Mouse (Mus musculus) right cerebral cortex, postnatal 36 days (tissue): ENCODE data around the gene Abcc12.

Experiments used
- DNase-seq, 2 experiments: peaks; one replicate each; pipeline ENCODE4 v3.0.0; 2022; ENCODE audit warnings: low spot score in 2 of 2, mixed read lengths in 1 of 2

Gene Abcc12

DNA sequence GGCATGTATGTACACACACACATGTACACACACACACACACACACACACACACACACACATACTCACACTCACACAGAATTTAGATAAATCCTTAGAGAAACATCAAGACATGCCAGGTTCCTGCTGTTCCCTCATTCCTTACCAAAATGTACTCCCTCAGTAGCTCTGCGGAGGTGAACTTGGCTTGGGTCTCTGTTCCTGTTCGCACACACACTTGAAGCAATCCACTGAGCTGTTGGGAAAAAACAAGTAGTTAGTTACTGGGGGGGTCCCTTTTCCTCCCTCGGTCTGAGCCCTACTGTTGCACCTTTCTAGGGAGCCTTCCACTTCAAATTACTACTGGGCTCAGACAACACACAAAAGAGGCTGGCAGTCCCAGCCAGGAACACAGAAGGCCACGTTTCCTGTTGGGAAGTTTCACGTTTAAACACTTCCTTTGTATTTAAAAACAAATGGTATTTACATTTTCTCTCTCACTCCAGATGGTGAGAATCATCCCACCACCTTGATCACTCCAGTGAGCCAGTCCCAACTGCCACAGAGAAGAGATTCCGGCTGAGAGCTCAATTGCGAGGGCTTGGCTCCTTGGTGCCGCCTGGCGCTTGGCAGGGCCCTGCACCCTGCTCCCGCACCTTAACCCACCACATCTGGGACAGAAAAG, 68.2 kb downstream of the Abcc12 start:
- DNase-seq = peak in 1 of 2 experiments; percentile 14

DNA sequence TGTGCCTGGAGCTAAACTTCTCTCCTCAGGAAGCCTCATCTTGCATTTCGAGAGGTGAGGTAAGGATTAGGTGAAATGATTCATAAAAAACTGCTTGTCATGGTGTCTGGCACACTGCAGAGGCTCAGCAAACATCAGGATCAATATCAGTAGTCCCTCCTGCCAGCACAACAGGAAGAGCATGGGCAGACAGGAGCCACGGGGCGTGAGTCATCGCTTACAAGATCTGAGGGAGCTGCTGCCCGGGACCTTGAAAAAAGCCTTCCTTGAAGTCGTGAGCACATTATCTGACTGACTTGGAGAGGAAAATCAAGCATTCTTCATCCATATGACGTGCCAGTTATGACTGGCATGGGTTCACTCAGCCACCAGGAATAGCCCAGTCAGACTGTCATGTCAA, 79.1 kb downstream of the Abcc12 start:
- no peak for DNase-seq

DNA sequence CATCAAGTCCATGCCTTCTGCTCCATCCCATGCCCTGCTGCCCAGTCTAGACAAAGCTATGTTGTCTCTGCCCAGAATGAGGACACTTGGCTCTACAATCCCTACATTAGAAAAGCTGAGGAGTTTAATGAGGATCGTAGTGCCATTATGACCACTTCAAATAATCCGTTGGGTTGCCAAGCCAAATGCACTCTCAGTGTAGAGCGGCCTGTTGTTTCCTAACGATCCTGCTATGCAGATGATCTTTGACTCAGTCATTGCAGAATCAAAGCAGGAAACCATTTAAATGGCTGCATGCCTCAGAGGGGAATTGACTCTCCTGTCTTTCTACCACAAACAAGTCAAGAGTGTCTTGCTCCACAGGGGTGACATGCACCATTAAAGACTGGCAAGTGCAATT, 85.4 kb downstream of the Abcc12 start:
- no peak for DNase-seq

DNA sequence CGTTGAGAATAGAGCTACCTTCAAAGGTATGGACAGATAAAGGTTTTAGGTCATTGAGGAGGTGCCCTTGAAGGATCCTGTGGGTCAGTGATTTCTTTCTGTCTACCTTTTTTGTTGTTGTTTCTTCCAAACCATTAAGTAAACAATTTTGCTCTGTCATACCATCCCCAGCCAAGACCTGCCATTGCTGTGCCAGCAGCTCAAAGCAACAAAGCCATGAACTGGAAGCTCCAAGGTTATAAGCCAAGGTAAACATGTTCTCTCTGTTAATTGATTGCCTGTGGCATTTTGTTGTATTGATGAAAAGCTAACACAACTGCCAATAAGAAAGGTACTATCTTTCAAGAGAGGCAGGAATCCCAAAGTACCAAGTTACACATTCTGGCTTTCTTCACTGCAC, 86.6 kb downstream of the Abcc12 start:
- DNase-seq = no peak

DNA sequence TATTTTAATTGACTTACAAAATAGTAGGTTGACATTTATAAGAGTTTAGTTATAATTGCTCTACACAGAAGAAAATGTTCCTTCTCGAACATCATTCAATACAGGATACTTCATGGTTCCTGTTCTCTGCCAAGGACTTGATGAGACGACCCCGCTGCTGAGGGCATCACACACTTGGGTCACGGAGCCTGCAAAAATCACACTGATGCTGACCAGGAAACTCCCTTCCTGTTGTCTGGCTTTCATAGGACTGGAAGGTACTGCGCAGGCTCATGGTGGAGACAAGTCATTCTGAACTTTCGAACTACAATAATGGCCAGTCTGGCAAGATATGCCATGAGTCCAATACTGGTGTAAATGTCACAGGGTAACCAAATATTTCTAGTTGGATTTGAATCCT, 95.1 kb downstream of the Abcc12 start:
- no peak for DNase-seq

DNA sequence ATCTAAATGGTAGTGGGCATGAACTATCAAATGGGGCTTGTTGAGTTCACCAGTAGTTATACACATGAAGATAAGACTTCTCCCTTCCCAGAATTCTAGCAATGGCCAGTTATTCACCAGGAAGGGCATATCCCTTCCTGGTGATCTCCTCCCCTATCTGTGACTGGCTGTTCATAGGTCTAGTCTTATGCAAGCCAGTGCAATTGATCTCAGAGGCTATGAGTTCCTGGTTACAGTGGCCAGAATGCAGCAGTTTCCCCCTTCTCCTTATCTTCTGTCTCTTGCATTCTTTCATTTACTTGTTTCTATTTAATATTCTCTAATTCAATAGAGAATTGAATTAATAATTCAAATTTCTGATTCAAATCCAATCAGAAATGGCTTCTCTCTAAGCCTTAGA, 96.2 kb downstream of the Abcc12 start:
- no peak for DNase-seq

DNA sequence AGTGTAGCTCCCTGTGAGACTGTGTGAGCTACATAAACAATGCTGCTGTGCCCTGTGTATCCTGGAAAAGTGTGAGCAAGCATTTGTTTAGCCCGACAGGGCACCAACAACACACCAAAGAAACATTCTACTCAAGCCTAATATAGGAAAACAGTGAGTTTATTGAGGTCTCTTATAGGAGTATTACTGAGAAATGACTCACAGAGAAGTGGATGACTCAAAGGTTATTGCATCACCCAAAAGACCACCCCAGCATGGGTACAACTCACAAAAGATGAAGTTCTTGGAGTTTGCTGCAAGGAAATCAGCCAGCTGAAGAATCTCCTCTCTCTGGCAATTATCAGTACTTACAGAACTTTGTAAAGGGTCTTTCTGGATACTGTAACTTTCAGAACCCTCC, 98.4 kb downstream of the Abcc12 start:
- no peak for DNase-seq

DNA sequence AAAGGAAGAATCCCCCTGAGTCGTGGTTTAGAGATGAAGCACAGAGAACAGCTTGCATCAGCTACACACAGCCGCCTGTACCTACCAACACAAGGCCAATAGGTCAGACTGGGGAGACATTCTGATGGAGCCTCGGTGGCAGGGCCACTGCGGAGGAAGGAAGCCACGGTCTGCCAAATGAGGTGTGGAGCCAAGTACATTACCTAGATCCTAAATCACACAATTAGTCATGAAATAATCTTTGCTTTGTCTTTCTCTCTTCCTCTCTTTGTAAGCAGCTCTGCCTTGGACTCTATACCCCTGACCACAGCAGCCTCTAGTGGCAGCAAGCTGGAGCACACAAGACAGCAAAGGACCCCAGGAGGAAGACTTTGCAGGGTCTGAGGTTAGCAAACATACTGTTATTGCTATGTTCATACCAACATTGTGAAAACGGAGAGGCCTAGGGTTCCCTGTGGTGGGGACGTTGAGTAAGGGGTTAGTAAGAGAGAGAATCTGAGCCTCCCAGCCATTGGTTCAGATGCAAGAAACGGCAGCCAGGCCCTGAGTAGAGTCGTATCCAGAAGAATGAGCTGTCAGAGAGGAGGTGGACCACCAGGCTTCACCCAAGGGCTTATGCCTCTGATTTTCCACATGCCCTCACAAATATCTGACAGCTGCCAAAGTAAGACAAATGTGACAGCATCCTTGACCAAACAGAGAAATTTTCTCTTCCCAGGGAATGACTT, 104.6 kb downstream of the Abcc12 start:
- DNase-seq = peak in 1 of 2 experiments; percentile 36

DNA sequence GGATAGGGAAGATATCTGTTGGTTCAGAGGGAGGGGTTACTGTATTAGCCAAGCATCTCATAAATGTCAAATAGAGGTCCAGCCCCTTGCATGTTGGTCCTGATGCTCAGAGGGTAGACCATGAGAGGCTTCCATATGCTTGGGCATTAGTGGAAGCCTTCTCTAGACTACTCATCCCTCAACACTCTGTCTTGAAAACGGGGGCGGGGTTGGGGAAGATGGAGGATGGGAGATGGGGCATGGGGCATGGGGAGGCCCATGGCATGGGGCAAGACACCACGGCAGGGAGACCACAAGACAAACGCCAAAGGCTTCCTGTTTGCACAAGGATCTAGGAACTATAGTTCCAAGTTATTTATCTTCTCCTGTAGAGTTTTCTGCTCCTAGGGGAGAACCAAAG, 106.0 kb downstream of the Abcc12 start:
- no peak for DNase-seq

DNA sequence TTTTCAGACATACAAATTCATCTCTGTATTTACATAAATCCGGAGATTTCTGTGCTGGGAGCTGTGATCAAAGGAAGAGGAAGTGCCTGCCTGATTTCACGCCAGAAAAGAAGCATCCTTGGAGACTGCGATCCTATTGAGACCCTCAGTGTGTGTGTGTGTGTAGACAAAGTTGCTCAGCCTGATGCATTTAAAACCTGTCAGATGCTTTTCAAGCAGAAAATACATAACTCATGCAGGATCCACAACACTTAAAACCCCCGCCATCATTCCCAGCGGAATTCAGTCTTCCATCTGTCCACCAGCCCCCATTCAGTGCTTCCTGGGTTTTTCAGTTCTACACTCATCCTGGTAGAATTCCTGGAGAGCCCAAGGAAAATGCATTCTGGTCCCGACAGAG, 107.4 kb downstream of the Abcc12 start:
- no peak for DNase-seq

DNA sequence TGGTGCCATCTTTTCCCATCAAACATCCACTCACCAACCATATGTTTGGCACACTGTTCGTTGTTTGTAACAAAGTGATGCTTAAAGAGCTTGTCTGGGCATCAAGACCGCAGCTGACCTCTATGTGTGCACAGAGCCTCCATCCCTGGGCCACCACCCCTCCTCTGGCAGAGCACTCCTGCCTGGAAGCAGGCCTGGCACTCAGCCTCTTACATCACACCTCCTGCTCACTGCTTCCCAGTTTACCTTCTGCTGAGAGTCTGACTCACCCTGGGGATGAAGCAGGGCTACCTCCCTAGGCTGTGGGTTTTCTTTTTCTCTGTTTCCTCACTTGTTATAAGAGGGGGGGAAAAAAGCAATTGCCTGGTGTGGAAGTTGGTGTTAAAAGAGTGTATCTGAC, 109.8 kb downstream of the Abcc12 start:
- DNase-seq = peak; percentile 44 to 46

DNA sequence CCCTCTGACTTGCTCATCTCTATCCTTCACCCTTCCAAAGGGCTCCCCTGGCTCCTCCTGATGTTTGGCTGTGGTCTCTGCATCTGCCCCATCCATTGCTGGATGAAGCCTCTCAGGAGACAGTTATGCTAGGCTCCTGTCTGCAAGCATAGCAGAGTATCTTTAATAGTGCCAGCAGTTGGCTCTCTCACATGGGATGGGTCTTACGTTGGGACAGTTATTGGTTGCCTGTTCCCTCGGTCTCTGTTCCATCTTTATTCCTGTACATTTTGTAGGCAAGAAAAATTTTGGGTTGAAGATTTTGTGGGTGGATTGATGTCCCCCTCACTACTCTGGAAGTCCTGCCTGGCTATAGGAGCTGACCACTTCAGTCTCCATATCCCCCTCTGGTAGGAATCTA, 117.3 kb downstream of the Abcc12 start:
- DNase-seq = no peak

DNA sequence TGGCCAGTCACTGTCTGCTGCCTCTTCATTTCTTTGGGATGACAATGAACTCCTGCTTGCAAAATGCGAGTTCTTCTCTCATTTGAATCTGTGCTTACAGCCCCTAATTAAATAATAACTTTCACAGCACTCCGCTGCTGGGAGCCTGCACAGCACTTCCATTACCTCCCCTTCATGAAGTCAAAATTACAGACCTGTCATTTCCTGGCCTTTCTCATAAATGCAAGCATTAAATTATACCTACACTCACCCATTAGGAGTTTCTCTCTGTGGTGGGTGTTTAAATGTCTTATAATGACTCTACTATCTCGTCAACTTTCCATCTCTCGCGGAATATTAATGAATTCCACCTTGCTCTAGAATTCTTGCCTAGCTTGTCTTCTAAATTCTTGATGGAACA, 120.1 kb downstream of the Abcc12 start:
- DNase-seq = no peak

DNA sequence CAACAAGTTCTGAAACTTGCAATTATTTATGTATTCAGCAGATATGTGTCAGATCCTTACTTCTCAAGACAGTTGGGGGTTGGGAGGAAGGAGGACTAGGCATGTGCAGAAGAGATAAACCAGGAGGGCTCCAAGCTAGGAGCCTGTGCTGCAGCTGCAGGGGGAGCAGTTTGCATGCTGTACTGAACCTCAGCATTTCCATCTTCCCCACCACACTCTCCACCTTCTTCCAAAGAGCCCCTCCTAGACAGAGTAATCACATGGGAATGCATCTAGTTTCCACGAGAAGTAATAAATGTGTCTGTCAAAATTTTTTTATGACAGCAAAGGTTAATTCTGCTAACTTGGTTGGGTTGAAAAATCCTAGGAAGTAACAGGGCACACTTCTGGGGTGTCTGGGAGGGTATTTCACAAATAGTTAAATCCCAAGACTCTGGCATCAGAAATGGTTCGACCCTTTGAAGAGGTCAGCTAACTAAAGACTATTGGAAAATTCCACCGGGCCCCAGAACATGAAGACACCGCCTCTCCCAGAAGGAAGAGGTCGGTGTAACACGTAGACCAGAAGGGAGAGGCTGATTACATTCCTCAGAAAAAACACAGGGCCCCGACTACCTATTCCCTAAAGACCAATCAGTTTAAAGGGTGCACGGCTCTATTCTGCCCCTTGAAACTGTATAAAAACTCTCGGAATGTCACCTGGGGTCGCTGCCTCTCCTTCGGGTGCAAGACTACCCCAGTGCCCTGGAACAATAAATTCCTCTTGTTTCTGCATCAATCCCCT, 126.6 kb downstream of the Abcc12 start:
- no peak for DNase-seq

DNA sequence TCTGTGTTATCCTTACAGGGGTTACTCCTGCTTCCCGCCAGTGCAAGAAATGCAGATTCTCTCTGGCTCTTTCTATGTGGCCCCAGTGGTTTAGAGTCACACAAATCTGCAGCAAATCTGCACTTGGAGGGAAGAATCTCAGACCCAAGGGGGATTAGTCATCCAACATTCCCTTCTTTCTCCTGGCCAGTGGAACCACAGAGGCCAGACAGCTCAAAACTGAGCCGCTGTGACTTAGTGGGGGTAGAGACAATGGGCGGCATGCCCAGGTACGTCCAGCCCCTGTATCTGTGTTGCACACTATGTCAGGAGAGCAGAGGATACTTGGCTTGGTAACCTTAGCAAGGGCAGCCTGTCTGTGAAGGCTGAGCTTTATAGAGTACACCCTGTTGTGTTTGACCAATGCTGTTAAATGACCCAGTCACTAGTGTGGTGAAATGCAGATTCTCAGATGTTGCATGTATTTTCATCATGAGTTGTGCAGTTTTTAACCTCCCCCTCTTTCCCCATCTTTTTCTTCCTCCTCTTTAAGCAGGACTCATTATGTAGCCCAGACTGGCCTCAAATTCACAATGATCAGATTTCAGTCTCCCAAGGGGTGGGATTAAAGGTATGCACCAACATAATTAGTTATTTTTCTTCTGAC, 130.5 kb downstream of the Abcc12 start:
- no peak for DNase-seq

DNA sequence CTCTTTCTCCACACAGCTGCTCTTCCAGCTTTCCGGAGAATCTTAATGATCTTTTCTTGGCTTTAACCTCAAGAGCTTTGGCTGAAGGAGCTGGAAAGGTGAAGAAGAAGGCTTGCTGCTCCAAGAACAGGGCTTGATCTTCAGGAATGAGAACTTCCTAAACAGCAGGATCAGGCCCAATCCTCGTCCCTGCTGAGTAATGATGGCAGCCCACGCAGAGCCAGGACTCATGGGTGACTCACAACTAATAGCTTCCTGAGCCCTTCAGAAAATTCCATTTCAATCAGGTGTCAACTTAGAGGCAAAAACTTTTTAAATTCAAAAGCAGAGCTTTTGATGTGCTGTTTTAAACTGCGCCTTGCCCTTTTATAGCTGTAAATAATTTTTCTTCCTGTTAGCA, 135.0 kb downstream of the Abcc12 start:
- DNase-seq = no peak

DNA sequence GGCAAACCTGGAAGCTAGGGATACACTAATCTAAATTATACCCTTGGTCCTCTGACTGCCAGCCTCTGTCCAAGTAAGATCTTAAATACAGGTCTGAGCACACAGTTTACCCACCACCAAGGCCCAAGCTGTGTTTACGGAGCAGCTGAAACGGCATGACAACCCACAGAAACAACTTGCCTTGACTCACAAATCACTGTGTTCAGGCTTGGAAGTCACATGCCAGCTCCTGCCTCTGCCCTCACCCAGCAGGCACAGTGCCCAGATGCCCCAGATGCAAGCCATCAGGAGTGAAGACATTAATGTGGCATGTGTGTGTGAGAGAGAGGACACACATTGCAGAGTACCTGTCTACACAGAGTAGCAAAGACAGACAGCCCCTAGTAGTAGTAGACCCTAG, 136.7 kb downstream of the Abcc12 start:
- DNase-seq = no peak

DNA sequence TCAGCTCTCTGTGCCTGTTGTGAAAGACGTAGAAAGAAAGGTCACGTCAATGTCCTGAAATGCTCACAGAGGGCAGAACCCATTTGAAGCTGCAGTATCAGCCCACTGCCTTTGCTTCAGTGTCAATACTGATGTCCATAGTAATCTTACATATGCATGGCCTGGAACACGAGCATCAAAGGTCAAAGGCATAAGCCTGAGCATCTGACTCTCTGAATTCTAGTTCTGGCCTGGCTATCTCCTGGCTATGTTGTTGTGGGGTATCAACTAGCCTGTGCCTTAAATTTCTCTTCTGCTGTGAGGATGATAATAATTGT, 141.5 kb downstream of the Abcc12 start:
- DNase-seq = no peak

DNA sequence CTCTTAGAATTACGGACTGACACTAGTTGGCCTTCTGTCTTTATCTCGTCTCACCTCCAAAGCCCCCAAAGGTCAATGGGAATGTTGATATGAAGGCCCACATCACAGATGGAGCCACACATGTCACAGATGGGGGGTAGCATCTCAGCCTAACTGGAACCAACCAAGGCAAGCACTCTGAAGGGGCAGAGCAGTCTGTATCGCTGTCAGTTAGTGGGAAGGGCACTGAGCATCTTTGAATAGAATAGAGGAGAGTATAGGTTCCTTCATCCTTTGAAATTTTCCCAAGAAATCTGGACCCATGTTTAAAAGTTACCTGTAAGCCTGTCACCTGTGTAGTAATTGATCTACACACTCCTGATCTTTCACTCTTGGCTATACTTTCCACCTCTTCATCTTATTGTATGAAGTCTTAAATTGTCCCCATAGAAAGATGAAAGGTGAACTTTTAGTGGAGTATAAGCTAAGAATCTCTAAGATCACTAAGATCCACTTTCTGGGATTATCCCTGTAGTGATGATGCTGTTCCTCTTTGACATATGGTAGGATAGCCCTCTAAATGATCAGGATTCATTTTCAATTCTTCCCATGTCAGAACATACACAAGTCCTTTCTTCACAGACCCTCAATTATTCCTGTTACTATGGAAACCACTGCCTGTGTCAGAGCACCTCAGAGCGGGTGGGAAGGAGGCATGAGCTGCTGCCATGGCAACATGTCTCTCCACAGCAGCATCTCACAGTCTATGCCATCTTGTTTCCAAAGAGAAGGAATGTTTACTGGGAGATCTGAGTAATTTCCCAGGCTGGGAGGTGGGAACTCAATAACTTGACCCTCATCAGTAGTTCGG, 142.1 kb downstream of the Abcc12 start:
- DNase-seq = peak; percentile 62 to 75

DNA sequence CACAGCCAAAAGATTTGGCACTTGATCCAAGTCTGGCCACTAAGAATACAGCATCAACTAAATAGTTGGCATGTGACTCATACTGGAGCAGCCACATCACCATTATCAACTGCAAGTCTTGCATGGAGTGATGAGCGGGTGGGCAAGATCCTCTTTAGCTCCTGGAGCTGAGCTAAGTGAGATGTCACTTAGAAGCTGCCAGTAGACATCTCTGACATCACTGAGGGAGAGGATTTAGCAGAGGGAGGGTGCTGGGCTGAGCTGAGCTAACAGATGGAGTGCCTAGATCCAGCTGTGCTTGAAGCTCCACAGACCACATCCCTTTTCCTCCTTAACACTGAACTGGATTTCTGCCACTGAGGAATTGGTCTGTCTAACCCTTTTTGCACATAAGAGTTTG, 143.1 kb downstream of the Abcc12 start:
- DNase-seq = peak; percentile 38 to 50
